Mouse (Mus musculus) erythroblast, embryonic 14.5 days (primary cell): Measurements from ENCODE around the gene Aqp11.

Experiments used
- GATA1 ChIP-seq: IDR thresholded peaks from 2 replicates; pipeline ENCODE4 v1.6.1; 2012; ENCODE audit warnings: low read length, inconsistent platforms, mixed read lengths
- TAL1 ChIP-seq: IDR thresholded peaks from 3 replicates; pipeline ENCODE4 v1.6.1; 2012; ENCODE audit warnings: low read length, inconsistent platforms, mixed read lengths

- TF ChIP-seq GATA1 (no peak), TAL1 (no peak)
Measured at GRCm38 (mm10) chr7:97741756-97742291, 3.7 kb upstream of the Aqp11 start.
